Mouse (Mus musculus): ENCODE measurements around the gene Serpina3g. TPM values are rescaled to one million over a fixed set of nuclear protein-coding genes. Genes with fewer than 3 reads are reported as not detected.

The Serpina3g gene
- total and polyA plus RNA-seq, 3 experiments, result 1.4 to 13.9 (median 11.7) TPM

DNA sequence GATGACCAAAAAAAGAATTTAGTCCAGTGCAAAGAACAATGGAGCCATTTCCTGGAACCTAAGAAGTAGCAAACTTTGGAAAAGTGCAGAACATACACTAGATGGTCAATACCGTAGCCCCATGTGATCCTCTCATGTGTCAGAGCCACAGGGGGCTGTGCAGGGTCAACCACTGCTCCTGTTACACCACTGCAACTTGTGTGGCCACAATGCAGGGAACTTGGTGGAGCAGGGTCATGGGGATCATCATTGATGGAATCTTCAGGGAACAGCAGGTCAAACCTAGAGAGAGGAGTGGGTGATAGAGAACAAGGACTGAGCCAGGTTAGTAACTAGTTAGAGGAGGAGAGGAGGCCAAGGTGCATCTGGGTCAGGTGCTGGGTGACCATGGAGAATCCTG, 14.4 kb upstream of the Serpina3g start:
- TF ChIP-seq TBP (conservative IDR thresholded peaks at IDR 0.05; ENCODE audit: low read depth, low read length), result no peak
- no peak for TF ChIP-seq GABPA (IDR thresholded peaks at IDR 0.05; ENCODE audit: insufficient replicate concordance, low read depth, low read length)
- no peak for TF ChIP-seq ELF1 (IDR thresholded peaks at IDR 0.05; ENCODE audit: low read depth, low read length)
- no peak for TF ChIP-seq MEF2A (IDR thresholded peaks at IDR 0.05; ENCODE audit: borderline replicate concordance, low read depth, low read length)
- Histone ChIP-seq H3K79me2 (replicated peaks; ENCODE audit: control insufficient read depth, extremely low read depth, insufficient read depth, poor library complexity, severe bottlenecking) (no peaks in the 10 kb centered on the region), H3K27ac (ENCODE audit: insufficient read depth, low read depth) (no peak overlapping the region), H3K4me2 (ENCODE audit: insufficient read depth, low read depth, poor library complexity, severe bottlenecking) (no peak overlapping the region), H3K36me3 (replicated peaks in 1 of 2; ENCODE audit: control insufficient read depth in 1 of 2, insufficient read depth in 1 of 2, low read length in 1 of 2) (no peaks in the 10 kb centered on the region), H3K4me1 (ENCODE audit: control insufficient read depth in 1 of 2, insufficient read depth in 2 of 2) (peaks cover 10 to 32% of the 10 kb centered on the region in 2 experiments; a peak in 3 of 4 replicates), H3K27me3 (replicated peaks) (no peaks in the 10 kb centered on the region), H3K9ac (ENCODE audit: insufficient read depth, low read depth) (no peak overlapping the region), H3K4me3 (replicated peaks in 1 of 3; ENCODE audit: low read depth in 2 of 3, low read length in 2 of 3, poor library complexity in 1 of 3) (no peak overlapping the region), H3K9me3 (replicated peaks; ENCODE audit: low read length) (no peaks in the 10 kb centered on the region)
- no peak for DNase-seq (ENCODE audit: extremely low read depth)
- dilution Hi-C loops (cut with MboI; ENCODE audit: extremely low pct_ligation_motif_present, extremely low pct_unique_long_range_greater_than_20kb, low sequenced_read_pairs) (no loop called here), in situ Hi-C loops (cut with MboI; ENCODE audit: low pct_ligation_motif_present, low pct_unique_long_range_greater_than_20kb, low sequenced_read_pairs) (no loop called here)

DNA sequence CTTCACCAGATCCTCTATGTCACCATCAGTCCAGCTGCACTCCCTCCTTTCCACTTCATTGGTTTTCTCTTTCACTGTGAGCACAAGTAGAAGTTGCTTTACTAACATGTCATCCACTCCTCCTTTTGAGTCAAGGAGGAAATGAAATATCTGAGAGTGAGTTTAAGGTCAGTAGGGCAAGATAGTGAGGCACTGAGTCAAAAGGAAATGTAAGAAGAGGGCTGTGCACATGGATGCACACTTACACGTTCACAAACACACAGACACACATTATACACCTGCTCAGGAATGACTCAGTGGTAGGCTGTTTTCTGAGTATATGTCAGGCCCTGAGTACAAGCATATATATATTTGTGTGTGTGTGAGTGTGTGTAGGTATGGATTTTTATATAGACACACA, 12.4 kb upstream of the Serpina3g start:
- Histone ChIP-seq H3K79me2 (replicated peaks; ENCODE audit: control insufficient read depth, extremely low read depth, insufficient read depth, poor library complexity, severe bottlenecking) (no peaks in the 10 kb centered on the region), H3K4me1 (ENCODE audit: control insufficient read depth in 1 of 2, insufficient read depth in 2 of 2) (peaks cover 10 to 32% of the 10 kb centered on the region in 2 experiments; a peak in 3 of 4 replicates), H3K4me2 (ENCODE audit: insufficient read depth, low read depth, poor library complexity, severe bottlenecking) (no peak overlapping the region), H3K36me3 (replicated peaks in 1 of 2; ENCODE audit: control insufficient read depth in 1 of 2, insufficient read depth in 1 of 2, low read length in 1 of 2) (no peaks in the 10 kb centered on the region), H3K4me3 (replicated peaks in 1 of 3; ENCODE audit: low read depth in 2 of 3, low read length in 2 of 3, poor library complexity in 1 of 3) (no peak overlapping the region), H3K9ac (ENCODE audit: insufficient read depth, low read depth) (no peak overlapping the region), H3K9me3 (replicated peaks; ENCODE audit: low read length) (no peaks in the 10 kb centered on the region), H3K27me3 (replicated peaks) (no peaks in the 10 kb centered on the region), H3K27ac (ENCODE audit: insufficient read depth, low read depth) (no peak overlapping the region)
- DNase-seq (ENCODE audit: extremely low read depth), result peak; percentile 70
- in situ Hi-C loops (cut with MboI; ENCODE audit: low pct_ligation_motif_present, low pct_unique_long_range_greater_than_20kb, low sequenced_read_pairs) (no loop called here), dilution Hi-C loops (cut with MboI; ENCODE audit: extremely low pct_ligation_motif_present, extremely low pct_unique_long_range_greater_than_20kb, low sequenced_read_pairs) (no loop called here)
- no peak for TF ChIP-seq MAZ (IDR thresholded peaks at IDR 0.05; ENCODE audit: low read depth, low read length)
- TF ChIP-seq ETS1 (conservative IDR thresholded peaks at IDR 0.05; ENCODE audit: low read depth, low read length), result peak; percentile 66
- no peak for TF ChIP-seq MEF2A (IDR thresholded peaks at IDR 0.05; ENCODE audit: borderline replicate concordance, low read depth, low read length)
- peak; percentile 80 for TF ChIP-seq EP300 (IDR thresholded peaks at IDR 0.05; ENCODE audit: low read length)
- TF ChIP-seq MYC (IDR thresholded peaks at IDR 0.05; ENCODE audit: low read depth, low read length), result 0 out of 2 replicates have a peak, but pooled peaks have one; percentile 28
- peak; percentile 82; the same call in 1 of the 2 replicates for TF ChIP-seq IRF4 (IDR thresholded peaks at IDR 0.05; ENCODE audit: low read depth, low read length)
- TF ChIP-seq BHLHE40 (IDR thresholded peaks at IDR 0.05; ENCODE audit: low read depth, low read length), result peak; percentile 88

DNA sequence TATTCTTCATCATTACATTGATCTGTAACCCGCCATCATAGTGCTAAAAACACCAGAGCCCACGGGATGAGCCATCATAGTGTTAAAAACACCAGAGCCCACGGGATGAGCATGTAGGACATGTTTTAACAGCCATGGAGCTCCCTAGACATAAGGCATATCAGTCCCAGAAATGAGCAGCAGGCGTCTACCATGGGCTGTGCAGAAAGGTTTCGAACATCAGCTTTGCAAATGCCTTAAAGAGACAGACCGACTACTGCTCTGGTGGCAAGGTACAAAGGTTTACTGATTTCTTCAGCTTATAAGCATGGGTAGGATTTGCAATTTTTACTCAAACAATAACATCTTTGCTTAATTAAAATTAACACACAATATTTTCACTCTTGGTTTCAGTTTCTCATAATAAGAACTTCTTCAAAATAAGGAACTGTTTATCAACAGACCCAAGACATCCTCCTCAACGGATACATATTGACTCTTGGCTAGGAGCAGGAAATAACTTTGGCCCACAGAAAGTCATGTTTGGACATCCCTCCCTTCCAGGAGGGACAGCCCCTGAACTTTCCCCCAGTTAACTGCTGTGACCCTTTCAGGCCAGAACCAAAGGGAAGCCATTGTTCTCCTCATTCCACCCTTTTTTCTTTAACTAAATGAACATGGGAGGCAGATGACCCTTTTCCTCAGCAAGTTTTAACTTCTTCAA, 11.3 kb upstream of the Serpina3g start:
- Histone ChIP-seq H3K9me3 (replicated peaks; ENCODE audit: low read length) (no peaks in the 10 kb centered on the region), H3K4me3 (replicated peaks in 1 of 3; ENCODE audit: low read depth in 2 of 3, low read length in 2 of 3, poor library complexity in 1 of 3) (no peak overlapping the region), H3K36me3 (replicated peaks in 1 of 2; ENCODE audit: control insufficient read depth in 1 of 2, insufficient read depth in 1 of 2, low read length in 1 of 2) (no peaks in the 10 kb centered on the region), H3K4me1 (ENCODE audit: control insufficient read depth in 1 of 2, insufficient read depth in 2 of 2) (peaks cover 12 to 42% of the 10 kb centered on the region in 2 experiments; a peak in 3 of 4 replicates), H3K27ac (ENCODE audit: insufficient read depth, low read depth) (no peak overlapping the region), H3K9ac (ENCODE audit: insufficient read depth, low read depth) (no peak overlapping the region), H3K79me2 (replicated peaks; ENCODE audit: control insufficient read depth, extremely low read depth, insufficient read depth, poor library complexity, severe bottlenecking) (no peaks in the 10 kb centered on the region), H3K4me2 (ENCODE audit: insufficient read depth, low read depth, poor library complexity, severe bottlenecking) (peak overlapping the region; percentile 51; the same call in 1 of the 2 replicates), H3K27me3 (replicated peaks) (no peaks in the 10 kb centered on the region)
- in situ Hi-C loops (cut with MboI; ENCODE audit: low pct_ligation_motif_present, low pct_unique_long_range_greater_than_20kb, low sequenced_read_pairs), result no loop called here
- dilution Hi-C loops (cut with MboI; ENCODE audit: extremely low pct_ligation_motif_present, extremely low pct_unique_long_range_greater_than_20kb, low sequenced_read_pairs), result no loop called here
- peak; percentile 58 for DNase-seq (ENCODE audit: extremely low read depth)
- TF ChIP-seq MAFK (IDR thresholded peaks at IDR 0.05; ENCODE audit: insufficient replicate concordance, low read length) (no peak), PAX5 (IDR thresholded peaks at IDR 0.05; ENCODE audit: low read length) (no peak), EP300 (IDR thresholded peaks at IDR 0.05; ENCODE audit: low read length) (peak; percentile 74), MAZ (IDR thresholded peaks at IDR 0.05; ENCODE audit: low read depth, low read length) (0 out of 2 replicates have a peak, but pooled peaks have one; percentile 40), SIN3A (IDR thresholded peaks at IDR 0.05; ENCODE audit: low read length) (peak; percentile 51; the same call in 1 of the 2 replicates), RCOR1 (conservative IDR thresholded peaks at IDR 0.05; ENCODE audit: low read depth, low read length) (peak; percentile 78; the same call in 1 of the 2 replicates), GABPA (IDR thresholded peaks at IDR 0.05; ENCODE audit: insufficient replicate concordance, low read depth, low read length) (no peak), ZMIZ1 (IDR thresholded peaks at IDR 0.05; ENCODE audit: low read depth, low read length) (no peak), MAX (IDR thresholded peaks at IDR 0.05; ENCODE audit: low read length) (no peak), JUN (IDR thresholded peaks at IDR 0.05; ENCODE audit: insufficient read depth, low read depth, low read length) (0 out of 2 replicates have a peak, but pooled peaks have one; percentile 14), BHLHE40 (IDR thresholded peaks at IDR 0.05; ENCODE audit: low read depth, low read length) (peak; percentile 58), TBP (conservative IDR thresholded peaks at IDR 0.05; ENCODE audit: low read depth, low read length) (peak; percentile 50; the same call in 1 of the 2 replicates), MEF2A (IDR thresholded peaks at IDR 0.05; ENCODE audit: borderline replicate concordance, low read depth, low read length) (peak; percentile 62; the same call in 1 of the 2 replicates), ZKSCAN1 (IDR thresholded peaks at IDR 0.05; ENCODE audit: borderline replicate concordance, low read depth, low read length) (no peak), TCF12 (IDR thresholded peaks at IDR 0.05; ENCODE audit: low read depth, low read length) (peak; percentile 44; the same call in 1 of the 2 replicates), NRF1 (IDR thresholded peaks at IDR 0.05; ENCODE audit: low read depth, low read length) (no peak), CHD2 (IDR thresholded peaks at IDR 0.05; ENCODE audit: low read length) (no peak)

All from CH12.LX (cell line).